Mouse (Mus musculus) adrenal gland, postnatal 14 days (tissue): Measurements from ENCODE around the gene Fen1. TPM values are rescaled to one million over a fixed set of nuclear protein-coding genes. Genes with fewer than 3 reads are reported as not detected.

Experiments used
- microRNA-seq, 2 experiments: library from miRNA; unstranded; fragments of <30 nt; microRNA quantifications; one replicate each; pipeline ENCODE4 v1.2.0; 2021
- total RNA-seq: library from RNA; stranded (reverse); gene quantifications from 2 replicates; pipeline ENCODE4 v1.2.3, GENCODE M21; 2021

Fen1 gene
- total RNA-seq, 1 experiment from 2014 or later = 20.6 TPM

Small RNA genes within 50 kb of the gene (microRNA-seq; reads per million reads assigned to microRNA genes)
- gene Mir6993 = 0.43 to 0.76 reads per million in 2 experiments

Other genes starting within 250 kb of the Fen1 start
- gene Fth1, start 223.6 kb downstream of the Fen1 start, total RNA-seq = 2,322 and 2,352 TPM in 2 replicates
- 0.19 TPM in 1 of 2 replicates, not detected in the other for gene Best1, start 202.5 kb downstream of the Fen1 start, total RNA-seq
- gene Rab3il1, start 202.5 kb downstream of the Fen1 start, total RNA-seq = 9.7 and 10.1 TPM in 2 replicates
- gene Fads3, start 162.6 kb downstream of the Fen1 start, total RNA-seq = 11.3 and 14.0 TPM in 2 replicates
- 806 and 858 TPM in 2 replicates for gene Fads2, start 102.4 kb downstream of the Fen1 start, total RNA-seq
- 324 and 362 TPM in 2 replicates for gene Fads1, start 21.3 kb downstream of the Fen1 start, total RNA-seq
- gene Tmem258, start 155 bp downstream of the Fen1 start, total RNA-seq = 161 and 170 TPM in 2 replicates
- gene Myrf, start 36.6 kb upstream of the Fen1 start, total RNA-seq = 2.6 and 4.7 TPM in 2 replicates
- gene Dagla, start 100.7 kb upstream of the Fen1 start, total RNA-seq = 5.5 and 7.4 TPM in 2 replicates
- gene Syt7, start 184.9 kb upstream of the Fen1 start, total RNA-seq = 23.9 and 24.1 TPM in 2 replicates